Mouse (Mus musculus): ENCODE measurements at regions not wholly inside any gene's neighbourhood (a gene's known extent, or its start where the extent isn't known, plus 50 kb on each side); places are given as distances from the start of the nearest gene placed in this dataset.

GRCm38 (mm10) chr1:16816572-16816971 lies 723.4 kb upstream of the 4930444P10Rik start:
- no peak overlapping the region for H3K4me3 ChIP-seq (ENCODE audit: extremely low read depth, insufficient read depth, insufficient read length)
- 88% methylated on average over 7 of the region's 7 CpGs for WGBS

GRCm38 (mm10) chr1:16815731-16816130 lies 722.6 kb upstream of the 4930444P10Rik start:
- Histone ChIP-seq H3K27me3 (ENCODE audit: control insufficient read depth, insufficient read depth, low read length) (no peaks in the 10 kb centered on the region), H3K36me3 (ENCODE audit: control insufficient read depth, insufficient read depth, low read length) (no peaks in the 10 kb centered on the region), H3K27ac (ENCODE audit: insufficient read depth, low read length) (no peak overlapping the region), H3K4me3 (ENCODE audit: extremely low read depth, insufficient read depth, insufficient read length) (no peak overlapping the region), H3K4me1 (ENCODE audit: control insufficient read depth, insufficient read depth, insufficient read length) (no peaks in the 10 kb centered on the region)
- DNase-seq (ENCODE audit: low read depth in 1 of 2, low spot score in 2 of 2), result no peak
- TF ChIP-seq POLR2A (IDR thresholded peaks at IDR 0.05; ENCODE audit: low read depth, low read length), result no peak
- TF ChIP-seq CTCF (IDR thresholded peaks at IDR 0.05; ENCODE audit: extremely low read depth, insufficient read depth, insufficient read length, insufficient replicate concordance), result no peak

More at GRCm38 (mm10) chr1:16816572-16816971, 723.4 kb upstream of the 4930444P10Rik start:
- Histone ChIP-seq H3K36me3 (ENCODE audit: control insufficient read depth, insufficient read depth, low read length) (no peaks in the 10 kb centered on the region), H3K4me1 (ENCODE audit: control insufficient read depth, insufficient read depth, insufficient read length) (no peaks in the 10 kb centered on the region), H3K27ac (ENCODE audit: insufficient read depth, low read length) (no peak overlapping the region), H3K27me3 (ENCODE audit: control insufficient read depth, insufficient read depth, low read length) (no peaks in the 10 kb centered on the region)
- TF ChIP-seq POLR2A (IDR thresholded peaks at IDR 0.05; ENCODE audit: low read depth, low read length), result no peak
- no peak for TF ChIP-seq CTCF (IDR thresholded peaks at IDR 0.05; ENCODE audit: extremely low read depth, insufficient read depth, insufficient read length, insufficient replicate concordance)
- DNase-seq (ENCODE audit: low read depth in 1 of 2, low spot score in 2 of 2), result no peak

- no peaks in the 10 kb centered on the region for H3K4me1 ChIP-seq (ENCODE audit: control insufficient read depth, insufficient read depth, insufficient read length)
- WGBS, result 79% methylated on average over 10 of the region's 10 CpGs
- H3K36me3 ChIP-seq (ENCODE audit: control insufficient read depth, insufficient read depth, low read length), result no peaks in the 10 kb centered on the region
- TF ChIP-seq CTCF (IDR thresholded peaks at IDR 0.05; ENCODE audit: extremely low read depth, insufficient read depth, insufficient read length, insufficient replicate concordance), result no peak
- TF ChIP-seq POLR2A (IDR thresholded peaks at IDR 0.05; ENCODE audit: low read depth, low read length), result no peak
- no peaks in the 10 kb centered on the region for H3K27me3 ChIP-seq (ENCODE audit: control insufficient read depth, insufficient read depth, low read length)
- no peak for DNase-seq (ENCODE audit: low read depth in 1 of 2, low spot score in 2 of 2)
- H3K27ac ChIP-seq (ENCODE audit: insufficient read depth, low read length), result no peak overlapping the region
- H3K4me3 ChIP-seq (ENCODE audit: extremely low read depth, insufficient read depth, insufficient read length), result no peak overlapping the region
Measured at GRCm38 (mm10) chr1:16809370-16810150, 716.4 kb upstream of the 4930444P10Rik start.

GRCm38 (mm10) chr1:16798292-16798691 lies 705.2 kb upstream of the 4930444P10Rik start:
- DNase-seq (ENCODE audit: low read depth in 1 of 2, low spot score in 2 of 2), result peak; percentile 8 to 72
- H3K4me3 ChIP-seq (ENCODE audit: extremely low read depth, insufficient read depth, insufficient read length), result no peak overlapping the region
- TF ChIP-seq CTCF (IDR thresholded peaks at IDR 0.05; ENCODE audit: extremely low read depth, insufficient read depth, insufficient read length, insufficient replicate concordance), result peak; percentile 50; the same call in 1 of the 2 replicates
- TF ChIP-seq POLR2A (IDR thresholded peaks at IDR 0.05; ENCODE audit: low read depth, low read length), result no peak
- H3K27me3 ChIP-seq (ENCODE audit: control insufficient read depth, insufficient read depth, low read length), result no peaks in the 10 kb centered on the region
- 63% methylated on average over 6 of the region's 6 CpGs for WGBS
- no peaks in the 10 kb centered on the region for H3K36me3 ChIP-seq (ENCODE audit: control insufficient read depth, insufficient read depth, low read length)
- no peak overlapping the region for H3K27ac ChIP-seq (ENCODE audit: insufficient read depth, low read length)
- no peaks in the 10 kb centered on the region for H3K4me1 ChIP-seq (ENCODE audit: control insufficient read depth, insufficient read depth, insufficient read length)

- no peak for DNase-seq (ENCODE audit: low read depth in 1 of 2, low spot score in 2 of 2)
- no peaks in the 10 kb centered on the region for H3K36me3 ChIP-seq (ENCODE audit: control insufficient read depth, insufficient read depth, low read length)
- H3K4me3 ChIP-seq (ENCODE audit: extremely low read depth, insufficient read depth, insufficient read length), result no peak overlapping the region
- no peak overlapping the region for H3K27ac ChIP-seq (ENCODE audit: insufficient read depth, low read length)
- 92% methylated on average over 1 of the region's 1 CpGs for WGBS
- H3K4me1 ChIP-seq (ENCODE audit: control insufficient read depth, insufficient read depth, insufficient read length), result no peaks in the 10 kb centered on the region
- no peaks in the 10 kb centered on the region for H3K27me3 ChIP-seq (ENCODE audit: control insufficient read depth, insufficient read depth, low read length)
- no peak for TF ChIP-seq CTCF (IDR thresholded peaks at IDR 0.05; ENCODE audit: extremely low read depth, insufficient read depth, insufficient read length, insufficient replicate concordance)
- TF ChIP-seq POLR2A (IDR thresholded peaks at IDR 0.05; ENCODE audit: low read depth, low read length), result no peak
Measured at GRCm38 (mm10) chr1:16796449-16796848, 703.3 kb upstream of the 4930444P10Rik start.

- Histone ChIP-seq H3K4me3 (ENCODE audit: extremely low read depth, insufficient read depth, insufficient read length) (no peak overlapping the region), H3K36me3 (ENCODE audit: control insufficient read depth, insufficient read depth, low read length) (no peaks in the 10 kb centered on the region), H3K27ac (ENCODE audit: insufficient read depth, low read length) (no peak overlapping the region), H3K27me3 (ENCODE audit: control insufficient read depth, insufficient read depth, low read length) (no peaks in the 10 kb centered on the region), H3K4me1 (ENCODE audit: control insufficient read depth, insufficient read depth, insufficient read length) (no peaks in the 10 kb centered on the region)
- no peak for DNase-seq (ENCODE audit: low read depth in 1 of 2, low spot score in 2 of 2)
- 95% methylated on average over 4 of the region's 4 CpGs for WGBS
- TF ChIP-seq POLR2A (IDR thresholded peaks at IDR 0.05; ENCODE audit: low read depth, low read length) (no peak), CTCF (IDR thresholded peaks at IDR 0.05; ENCODE audit: extremely low read depth, insufficient read depth, insufficient read length, insufficient replicate concordance) (no peak)
Measured at GRCm38 (mm10) chr1:16790733-16791309, 697.7 kb upstream of the 4930444P10Rik start.

GRCm38 (mm10) chr1:16779791-16780190 lies 686.7 kb upstream of the 4930444P10Rik start:
- no peaks in the 10 kb centered on the region for H3K36me3 ChIP-seq (ENCODE audit: control insufficient read depth, insufficient read depth, low read length)
- no peak for TF ChIP-seq POLR2A (IDR thresholded peaks at IDR 0.05; ENCODE audit: low read depth, low read length)
- no peaks in the 10 kb centered on the region for H3K27me3 ChIP-seq (ENCODE audit: control insufficient read depth, insufficient read depth, low read length)
- DNase-seq (ENCODE audit: low read depth in 1 of 2, low spot score in 2 of 2), result no peak
- WGBS, result 75% methylated on average over 1 of the region's 1 CpGs
- no peaks in the 10 kb centered on the region for H3K4me1 ChIP-seq (ENCODE audit: control insufficient read depth, insufficient read depth, insufficient read length)
- H3K4me3 ChIP-seq (ENCODE audit: extremely low read depth, insufficient read depth, insufficient read length), result no peak overlapping the region
- no peak overlapping the region for H3K27ac ChIP-seq (ENCODE audit: insufficient read depth, low read length)
